Mouse (Mus musculus): ENCODE measurements at regions not wholly inside any gene's neighbourhood (a gene's known extent, or its start where the extent isn't known, plus 50 kb on each side); places are given as distances from the start of the nearest gene placed in this dataset.

GRCm38 (mm10) chr1:81516575-81517210 is 439.9 kb downstream of the Nyap2 start:
- no peaks in the 10 kb centered on the region for H3K36me3 ChIP-seq (ENCODE audit: control insufficient read depth, insufficient read depth, low read length)
- WGBS = 55% methylated on average over 10 of the region's 10 CpGs
- H3K9ac ChIP-seq (ENCODE audit: low read length) = no peak overlapping the region
- H3K9me3 ChIP-seq (replicated peaks; ENCODE audit: control insufficient read depth, low read length) = no peaks in the 10 kb centered on the region
- no peak overlapping the region for H3K4me2 ChIP-seq (ENCODE audit: low read depth, low read length)
- H3K27ac ChIP-seq (ENCODE audit: low read length) = no peak overlapping the region
- no peaks in the 10 kb centered on the region for H3K27me3 ChIP-seq (ENCODE audit: control insufficient read depth, insufficient read depth, low read length)
- H3K4me1 ChIP-seq (ENCODE audit: control insufficient read depth, insufficient read depth, low read length) = no peaks in the 10 kb centered on the region
- ATAC-seq (ENCODE audit: insufficient read depth, low FRiP score) = no peak
- no peak overlapping the region for H3K4me3 ChIP-seq (replicated peaks; ENCODE audit: low read length)

- no peaks in the 10 kb centered on the region for H3K4me1 ChIP-seq (ENCODE audit: control insufficient read depth, insufficient read depth, low read length)
- no peaks in the 10 kb centered on the region for H3K36me3 ChIP-seq (ENCODE audit: control insufficient read depth, insufficient read depth, low read length)
- H3K4me2 ChIP-seq (ENCODE audit: low read depth, low read length) = no peak overlapping the region
- H3K9me3 ChIP-seq (replicated peaks; ENCODE audit: control insufficient read depth, low read length) = no peaks in the 10 kb centered on the region
- no peak overlapping the region for H3K9ac ChIP-seq (ENCODE audit: low read length)
- H3K4me3 ChIP-seq (replicated peaks; ENCODE audit: low read length) = no peak overlapping the region
- WGBS = 56% methylated on average over 9 of the region's 9 CpGs
- no peaks in the 10 kb centered on the region for H3K27me3 ChIP-seq (ENCODE audit: control insufficient read depth, insufficient read depth, low read length)
- ATAC-seq (ENCODE audit: insufficient read depth, low FRiP score) = no peak
- H3K27ac ChIP-seq (ENCODE audit: low read length) = no peak overlapping the region
Observed at GRCm38 (mm10) chr1:81520420-81521273, 443.9 kb downstream of the Nyap2 start.

- no peak for ATAC-seq (ENCODE audit: insufficient read depth, low FRiP score)
- no peak overlapping the region for H3K4me3 ChIP-seq (replicated peaks; ENCODE audit: low read length)
- no peaks in the 10 kb centered on the region for H3K27me3 ChIP-seq (ENCODE audit: control insufficient read depth, insufficient read depth, low read length)
- no peaks in the 10 kb centered on the region for H3K9me3 ChIP-seq (replicated peaks; ENCODE audit: control insufficient read depth, low read length)
- H3K36me3 ChIP-seq (ENCODE audit: control insufficient read depth, insufficient read depth, low read length) = no peaks in the 10 kb centered on the region
- 75% methylated on average over 3 of the region's 3 CpGs for WGBS
- no peak overlapping the region for H3K9ac ChIP-seq (ENCODE audit: low read length)
- no peak overlapping the region for H3K4me2 ChIP-seq (ENCODE audit: low read depth, low read length)
- H3K27ac ChIP-seq (ENCODE audit: low read length) = no peak overlapping the region
- H3K4me1 ChIP-seq (ENCODE audit: control insufficient read depth, insufficient read depth, low read length) = no peaks in the 10 kb centered on the region
Observed at GRCm38 (mm10) chr1:81522929-81523328, 446.2 kb downstream of the Nyap2 start.

GRCm38 (mm10) chr1:81525821-81526220 is 449.1 kb downstream of the Nyap2 start:
- no peaks in the 10 kb centered on the region for H3K36me3 ChIP-seq (ENCODE audit: control insufficient read depth, insufficient read depth, low read length)
- H3K9me3 ChIP-seq (replicated peaks; ENCODE audit: control insufficient read depth, low read length) = no peaks in the 10 kb centered on the region
- H3K27me3 ChIP-seq (ENCODE audit: control insufficient read depth, insufficient read depth, low read length) = no peaks in the 10 kb centered on the region
- H3K4me3 ChIP-seq (replicated peaks; ENCODE audit: low read length) = no peak overlapping the region
- H3K27ac ChIP-seq (ENCODE audit: low read length) = no peak overlapping the region
- H3K4me1 ChIP-seq (ENCODE audit: control insufficient read depth, insufficient read depth, low read length) = no peaks in the 10 kb centered on the region
- H3K4me2 ChIP-seq (ENCODE audit: low read depth, low read length) = no peak overlapping the region
- ATAC-seq (ENCODE audit: insufficient read depth, low FRiP score) = no peak
- no peak overlapping the region for H3K9ac ChIP-seq (ENCODE audit: low read length)

GRCm38 (mm10) chr1:81537836-81538235 is 461.1 kb downstream of the Nyap2 start:
- WGBS = 62% methylated on average over 5 of the region's 5 CpGs
- no peak overlapping the region for H3K4me2 ChIP-seq (ENCODE audit: low read depth, low read length)
- no peaks in the 10 kb centered on the region for H3K4me1 ChIP-seq (ENCODE audit: control insufficient read depth, insufficient read depth, low read length)
- H3K4me3 ChIP-seq (replicated peaks; ENCODE audit: low read length) = no peak overlapping the region
- no peak overlapping the region for H3K27ac ChIP-seq (ENCODE audit: low read length)
- no peaks in the 10 kb centered on the region for H3K36me3 ChIP-seq (ENCODE audit: control insufficient read depth, insufficient read depth, low read length)
- H3K9ac ChIP-seq (ENCODE audit: low read length) = no peak overlapping the region
- no peaks in the 10 kb centered on the region for H3K9me3 ChIP-seq (replicated peaks; ENCODE audit: control insufficient read depth, low read length)
- ATAC-seq (ENCODE audit: insufficient read depth, low FRiP score) = no peak
- no peaks in the 10 kb centered on the region for H3K27me3 ChIP-seq (ENCODE audit: control insufficient read depth, insufficient read depth, low read length)

- H3K9me3 ChIP-seq (replicated peaks; ENCODE audit: control insufficient read depth, low read length) = no peaks in the 10 kb centered on the region
- no peak overlapping the region for H3K9ac ChIP-seq (ENCODE audit: low read length)
- no peaks in the 10 kb centered on the region for H3K27me3 ChIP-seq (ENCODE audit: control insufficient read depth, insufficient read depth, low read length)
- H3K4me3 ChIP-seq (replicated peaks; ENCODE audit: low read length) = no peak overlapping the region
- ATAC-seq (ENCODE audit: insufficient read depth, low FRiP score) = no peak
- H3K4me1 ChIP-seq (ENCODE audit: control insufficient read depth, insufficient read depth, low read length) = no peaks in the 10 kb centered on the region
- 68% methylated on average over 5 of the region's 5 CpGs for WGBS
- H3K4me2 ChIP-seq (ENCODE audit: low read depth, low read length) = no peak overlapping the region
- no peak overlapping the region for H3K27ac ChIP-seq (ENCODE audit: low read length)
- no peaks in the 10 kb centered on the region for H3K36me3 ChIP-seq (ENCODE audit: control insufficient read depth, insufficient read depth, low read length)
Observed at GRCm38 (mm10) chr1:81539591-81540311, 463.0 kb downstream of the Nyap2 start.

- H3K9ac ChIP-seq (ENCODE audit: low read length) = no peak overlapping the region
- H3K4me2 ChIP-seq (ENCODE audit: low read depth, low read length) = no peak overlapping the region
- H3K27ac ChIP-seq (ENCODE audit: low read length) = no peak overlapping the region
- no peaks in the 10 kb centered on the region for H3K9me3 ChIP-seq (replicated peaks; ENCODE audit: control insufficient read depth, low read length)
- ATAC-seq (ENCODE audit: insufficient read depth, low FRiP score) = no peak
- H3K36me3 ChIP-seq (ENCODE audit: control insufficient read depth, insufficient read depth, low read length) = no peaks in the 10 kb centered on the region
- 62% methylated on average over 2 of the region's 2 CpGs for WGBS
- H3K4me1 ChIP-seq (ENCODE audit: control insufficient read depth, insufficient read depth, low read length) = no peaks in the 10 kb centered on the region
- H3K27me3 ChIP-seq (ENCODE audit: control insufficient read depth, insufficient read depth, low read length) = no peaks in the 10 kb centered on the region
- H3K4me3 ChIP-seq (replicated peaks; ENCODE audit: low read length) = no peak overlapping the region
Observed at GRCm38 (mm10) chr1:81548906-81549305, 472.2 kb downstream of the Nyap2 start.

GRCm38 (mm10) chr1:81549706-81550105 is 473.0 kb downstream of the Nyap2 start:
- Histone ChIP-seq H3K36me3 (ENCODE audit: control insufficient read depth, insufficient read depth, low read length) (no peaks in the 10 kb centered on the region), H3K27me3 (ENCODE audit: control insufficient read depth, insufficient read depth, low read length) (no peaks in the 10 kb centered on the region), H3K4me1 (ENCODE audit: control insufficient read depth, insufficient read depth, low read length) (no peaks in the 10 kb centered on the region), H3K9me3 (replicated peaks; ENCODE audit: control insufficient read depth, low read length) (no peaks in the 10 kb centered on the region), H3K27ac (ENCODE audit: low read length) (no peak overlapping the region), H3K4me2 (ENCODE audit: low read depth, low read length) (no peak overlapping the region), H3K9ac (ENCODE audit: low read length) (no peak overlapping the region), H3K4me3 (replicated peaks; ENCODE audit: low read length) (no peak overlapping the region)
- 86% methylated on average over 5 of the region's 5 CpGs for WGBS
- no peak for ATAC-seq (ENCODE audit: insufficient read depth, low FRiP score)

GRCm38 (mm10) chr1:81552731-81553130 is 476.0 kb downstream of the Nyap2 start:
- H3K9ac ChIP-seq (ENCODE audit: low read length) = no peak overlapping the region
- no peaks in the 10 kb centered on the region for H3K4me1 ChIP-seq (ENCODE audit: control insufficient read depth, insufficient read depth, low read length)
- no peaks in the 10 kb centered on the region for H3K36me3 ChIP-seq (ENCODE audit: control insufficient read depth, insufficient read depth, low read length)
- no peaks in the 10 kb centered on the region for H3K27me3 ChIP-seq (ENCODE audit: control insufficient read depth, insufficient read depth, low read length)
- H3K4me2 ChIP-seq (ENCODE audit: low read depth, low read length) = no peak overlapping the region
- 86% methylated on average over 3 of the region's 3 CpGs for WGBS
- no peak for ATAC-seq (ENCODE audit: insufficient read depth, low FRiP score)
- no peak overlapping the region for H3K4me3 ChIP-seq (replicated peaks; ENCODE audit: low read length)
- no peaks in the 10 kb centered on the region for H3K9me3 ChIP-seq (replicated peaks; ENCODE audit: control insufficient read depth, low read length)
- no peak overlapping the region for H3K27ac ChIP-seq (ENCODE audit: low read length)

All from stomach, embryonic 16.5 days (tissue).